Mouse (Mus musculus): ENCODE data around the gene Vwce. TPM values are rescaled to one million over a fixed set of nuclear protein-coding genes. Genes with fewer than 3 reads are reported as not detected.

Gene Vwce
- polyA plus RNA-seq (2014; fragmentation: Nextera tagmentation; extraction: Ambion mirVana): 0.34 TPM in 2 replicates

GRCm38 (mm10) chr19:10634106-10634871 is at the start of gene Vwce:
Gene Vwce, plus strand, starts transcription at chr19:10634213.
- DNase-seq (ENCODE audit: low spot score): peak; percentile 71
- H3K27me3 ChIP-seq (ENCODE audit: control insufficient read depth, insufficient read depth, low read length): peaks cover 3% of the 10 kb centered on the region; the same call in 1 of the 2 replicates
- peaks cover 7% of the 10 kb centered on the region for H3K36me3 ChIP-seq (ENCODE audit: control insufficient read depth, insufficient read depth, low read length)
- peak within 1 kb of the TSS; percentile 36 for H3K4me3 ChIP-seq (ENCODE audit: low read depth, low read length)
- no peaks in the 10 kb centered on the region for H3K9me3 ChIP-seq (ENCODE audit: control insufficient read depth, low read length)
- H3K27ac ChIP-seq (ENCODE audit: low read depth, low read length): no peak within 1 kb of the TSS
- peaks cover 10% of the 10 kb centered on the region for H3K4me1 ChIP-seq (ENCODE audit: control insufficient read depth, insufficient read depth, low read length)
- ATAC-seq (ENCODE audit: insufficient read depth, low FRiP score, low TSS enrichment): peak; percentile 79
- 2% methylated on average over 32 of the region's 32 CpGs for WGBS
- peak within 1 kb of the TSS; percentile 69 for H3K4me2 ChIP-seq (ENCODE audit: low read depth)
- H3K9ac ChIP-seq (ENCODE audit: low read length): peak within 1 kb of the TSS; percentile 56

- ATAC-seq (ENCODE audit: insufficient read depth, low FRiP score, low TSS enrichment): no peak
These were observed 48.9 kb upstream of the Vwce start for GRCm38 (mm10) chr19:10585112-10585511.

GRCm38 (mm10) chr19:10587231-10587630 is 46.8 kb upstream of the Vwce start:
- H3K4me3 ChIP-seq (ENCODE audit: low read depth, low read length): no peak overlapping the region
- 89% methylated on average over 8 of the region's 8 CpGs for WGBS
- H3K27me3 ChIP-seq (ENCODE audit: control insufficient read depth, insufficient read depth, low read length): no peaks in the 10 kb centered on the region
- no peak overlapping the region for H3K27ac ChIP-seq (ENCODE audit: low read depth, low read length)
- H3K9me3 ChIP-seq (ENCODE audit: control insufficient read depth, low read length): no peaks in the 10 kb centered on the region
- no peaks in the 10 kb centered on the region for H3K4me1 ChIP-seq (ENCODE audit: control insufficient read depth, insufficient read depth, low read length)
- DNase-seq (ENCODE audit: low spot score): no peak
- ATAC-seq (ENCODE audit: insufficient read depth, low FRiP score, low TSS enrichment): no peak
- no peak overlapping the region for H3K4me2 ChIP-seq (ENCODE audit: low read depth)
- H3K36me3 ChIP-seq (ENCODE audit: control insufficient read depth, insufficient read depth, low read length): no peaks in the 10 kb centered on the region
- H3K9ac ChIP-seq (ENCODE audit: low read length): no peak overlapping the region

More at GRCm38 (mm10) chr19:10585112-10585511, 48.9 kb upstream of the Vwce start:
- WGBS: 89% methylated on average over 8 of the region's 8 CpGs
- Histone ChIP-seq H3K4me3 (ENCODE audit: low read depth, low read length) (no peak overlapping the region), H3K4me2 (ENCODE audit: low read depth) (no peak overlapping the region), H3K27ac (ENCODE audit: low read depth, low read length) (no peak overlapping the region), H3K4me1 (ENCODE audit: control insufficient read depth, insufficient read depth, low read length) (no peaks in the 10 kb centered on the region), H3K9me3 (ENCODE audit: control insufficient read depth, low read length) (no peaks in the 10 kb centered on the region), H3K27me3 (ENCODE audit: control insufficient read depth, insufficient read depth, low read length) (no peaks in the 10 kb centered on the region), H3K36me3 (ENCODE audit: control insufficient read depth, insufficient read depth, low read length) (no peaks in the 10 kb centered on the region), H3K9ac (ENCODE audit: low read length) (no peak overlapping the region)
- DNase-seq (ENCODE audit: low spot score): no peak

GRCm38 (mm10) chr19:10589127-10589857 is 44.7 kb upstream of the Vwce start:
- ATAC-seq (ENCODE audit: insufficient read depth, low FRiP score, low TSS enrichment) (no peak), DNase-seq (ENCODE audit: low spot score) (no peak)
- Histone ChIP-seq H3K27ac (ENCODE audit: low read depth, low read length) (no peak overlapping the region), H3K9ac (ENCODE audit: low read length) (no peak overlapping the region), H3K4me1 (ENCODE audit: control insufficient read depth, insufficient read depth, low read length) (no peaks in the 10 kb centered on the region), H3K4me2 (ENCODE audit: low read depth) (no peak overlapping the region), H3K4me3 (ENCODE audit: low read depth, low read length) (no peak overlapping the region), H3K9me3 (ENCODE audit: control insufficient read depth, low read length) (no peaks in the 10 kb centered on the region), H3K27me3 (ENCODE audit: control insufficient read depth, insufficient read depth, low read length) (no peaks in the 10 kb centered on the region), H3K36me3 (ENCODE audit: control insufficient read depth, insufficient read depth, low read length) (no peaks in the 10 kb centered on the region)
- WGBS: 72% methylated on average over 5 of the region's 5 CpGs

GRCm38 (mm10) chr19:10590301-10590700 is 43.7 kb upstream of the Vwce start:
- DNase-seq (ENCODE audit: low spot score) (no peak), ATAC-seq (ENCODE audit: insufficient read depth, low FRiP score, low TSS enrichment) (no peak)
- Histone ChIP-seq H3K27me3 (ENCODE audit: control insufficient read depth, insufficient read depth, low read length) (no peaks in the 10 kb centered on the region), H3K9me3 (ENCODE audit: control insufficient read depth, low read length) (no peaks in the 10 kb centered on the region), H3K36me3 (ENCODE audit: control insufficient read depth, insufficient read depth, low read length) (no peaks in the 10 kb centered on the region), H3K4me1 (ENCODE audit: control insufficient read depth, insufficient read depth, low read length) (no peaks in the 10 kb centered on the region), H3K27ac (ENCODE audit: low read depth, low read length) (no peak overlapping the region), H3K4me3 (ENCODE audit: low read depth, low read length) (no peak overlapping the region), H3K9ac (ENCODE audit: low read length) (no peak overlapping the region), H3K4me2 (ENCODE audit: low read depth) (no peak overlapping the region)
- 74% methylated on average over 3 of the region's 3 CpGs for whole genome bisulfite sequencing

- Histone ChIP-seq H3K4me2 (ENCODE audit: low read depth) (no peak overlapping the region), H3K9me3 (ENCODE audit: control insufficient read depth, low read length) (no peaks in the 10 kb centered on the region), H3K4me3 (ENCODE audit: low read depth, low read length) (no peak overlapping the region), H3K4me1 (ENCODE audit: control insufficient read depth, insufficient read depth, low read length) (no peaks in the 10 kb centered on the region), H3K9ac (ENCODE audit: low read length) (no peak overlapping the region), H3K27ac (ENCODE audit: low read depth, low read length) (no peak overlapping the region), H3K27me3 (ENCODE audit: control insufficient read depth, insufficient read depth, low read length) (no peaks in the 10 kb centered on the region), H3K36me3 (ENCODE audit: control insufficient read depth, insufficient read depth, low read length) (peaks cover 3% of the 10 kb centered on the region)
- DNase-seq (ENCODE audit: low spot score): no peak
- WGBS: 90% methylated on average over 6 of the region's 6 CpGs
- ATAC-seq (ENCODE audit: insufficient read depth, low FRiP score, low TSS enrichment): no peak
These were observed 42.2 kb upstream of the Vwce start for GRCm38 (mm10) chr19:10591659-10592377.

- H3K9ac ChIP-seq (ENCODE audit: low read length): no peak overlapping the region
- no peak overlapping the region for H3K4me2 ChIP-seq (ENCODE audit: low read depth)
- peaks cover 3% of the 10 kb centered on the region for H3K36me3 ChIP-seq (ENCODE audit: control insufficient read depth, insufficient read depth, low read length)
- WGBS: 39% methylated on average over 3 of the region's 3 CpGs
- no peak overlapping the region for H3K27ac ChIP-seq (ENCODE audit: low read depth, low read length)
- H3K4me3 ChIP-seq (ENCODE audit: low read depth, low read length): no peak overlapping the region
- no peaks in the 10 kb centered on the region for H3K4me1 ChIP-seq (ENCODE audit: control insufficient read depth, insufficient read depth, low read length)
- no peak for DNase-seq (ENCODE audit: low spot score)
- ATAC-seq (ENCODE audit: insufficient read depth, low FRiP score, low TSS enrichment): no peak
- no peaks in the 10 kb centered on the region for H3K9me3 ChIP-seq (ENCODE audit: control insufficient read depth, low read length)
- H3K27me3 ChIP-seq (ENCODE audit: control insufficient read depth, insufficient read depth, low read length): no peaks in the 10 kb centered on the region
These were observed 35.8 kb upstream of the Vwce start for GRCm38 (mm10) chr19:10598188-10598587.

GRCm38 (mm10) chr19:10599648-10600047 is 34.4 kb upstream of the Vwce start:
- no peak overlapping the region for H3K27ac ChIP-seq (ENCODE audit: low read depth, low read length)
- no peak for DNase-seq (ENCODE audit: low spot score)
- H3K27me3 ChIP-seq (ENCODE audit: control insufficient read depth, insufficient read depth, low read length): no peaks in the 10 kb centered on the region
- H3K4me1 ChIP-seq (ENCODE audit: control insufficient read depth, insufficient read depth, low read length): peaks cover 1% of the 10 kb centered on the region; the same call in 1 of the 2 replicates
- H3K9me3 ChIP-seq (ENCODE audit: control insufficient read depth, low read length): no peaks in the 10 kb centered on the region
- no peak overlapping the region for H3K4me3 ChIP-seq (ENCODE audit: low read depth, low read length)
- WGBS: 93% methylated on average over 2 of the region's 2 CpGs
- no peak overlapping the region for H3K4me2 ChIP-seq (ENCODE audit: low read depth)
- H3K9ac ChIP-seq (ENCODE audit: low read length): no peak overlapping the region
- peaks cover 3% of the 10 kb centered on the region for H3K36me3 ChIP-seq (ENCODE audit: control insufficient read depth, insufficient read depth, low read length)
- ATAC-seq (ENCODE audit: insufficient read depth, low FRiP score, low TSS enrichment): no peak

All from neural tube, embryonic 11.5 days (tissue).